Mouse (Mus musculus): ENCODE data around the gene Eif4a3.

DNA sequence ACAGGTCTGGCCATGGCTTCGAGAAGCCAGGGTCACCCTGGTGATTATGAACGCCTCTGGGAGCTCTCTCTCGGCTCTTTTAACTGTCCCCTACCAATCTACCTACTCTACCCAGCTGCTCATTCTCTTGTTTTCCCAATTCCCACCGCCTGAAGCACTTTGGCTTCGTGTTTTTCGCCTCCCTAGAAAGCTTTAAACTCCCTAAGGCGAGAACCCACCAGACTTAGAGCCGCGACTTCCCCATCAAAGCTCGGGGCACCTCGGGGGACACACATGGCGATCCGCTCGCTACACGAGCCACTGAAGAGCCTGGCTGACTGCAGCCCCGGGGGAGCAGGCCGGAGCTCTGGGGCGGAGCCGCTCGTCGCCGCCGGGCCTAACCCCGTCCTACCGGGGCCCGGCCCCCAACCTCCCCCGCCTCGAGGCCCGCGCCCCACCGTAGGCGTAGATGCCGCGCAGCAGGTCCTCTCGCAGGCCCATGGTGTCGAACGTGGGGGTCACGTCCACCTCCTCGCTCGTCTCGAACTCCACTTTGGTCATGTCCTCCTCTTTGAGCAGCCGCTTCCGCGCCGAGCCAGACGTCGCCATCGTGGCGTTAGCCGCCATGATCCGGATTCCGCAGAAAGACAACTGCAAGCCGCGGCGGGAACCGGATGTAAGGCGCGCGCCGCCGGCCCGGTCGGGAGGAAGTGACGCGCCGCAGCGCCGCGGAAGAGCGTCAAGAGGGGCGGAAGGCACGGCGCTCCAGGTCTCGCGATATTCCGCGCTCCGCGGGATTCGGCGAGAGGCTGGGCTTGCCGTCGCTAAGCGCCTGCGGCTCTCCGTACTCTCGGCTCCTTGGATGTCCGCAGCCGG is at the start of gene Eif4a3:
- peak; percentile 35; the same call in 1 of the 2 replicates for TF ChIP-seq ETS1 (IDR thresholded peaks at IDR 0.05; ENCODE audit: low read depth, low read length)
- no peak for TF ChIP-seq EP300 (IDR thresholded peaks at IDR 0.05; ENCODE audit: low read depth in 1 of 2, low read length in 2 of 2)
- no peak for TF ChIP-seq USF2 (IDR thresholded peaks at IDR 0.05; ENCODE audit: borderline replicate concordance in 1 of 2, insufficient read depth in 1 of 2, low read depth in 1 of 2, low read length in 2 of 2)
- TF ChIP-seq CTCF (IDR thresholded peaks at IDR 0.05 in 2 of 3, conservative IDR thresholded peaks at IDR 0.05 in 1 of 3; ENCODE audit: control insufficient read depth in 1 of 3, insufficient read depth in 1 of 3, low read depth in 2 of 3, low read length in 3 of 3, poor library complexity in 1 of 3, severe bottlenecking in 1 of 3), result no peak
- TF ChIP-seq ZNF384 (IDR thresholded peaks at IDR 0.05; ENCODE audit: low read depth, low read length), result no peak
- no peak for TF ChIP-seq MAZ (IDR thresholded peaks at IDR 0.05; ENCODE audit: low read depth, low read length)
- TF ChIP-seq JUND (IDR thresholded peaks at IDR 0.05; ENCODE audit: low read depth, low read length), result no peak
- TF ChIP-seq POLR2A (IDR thresholded peaks at IDR 0.05; ENCODE audit: control insufficient read depth in 1 of 2, insufficient read depth in 1 of 2, low read depth in 1 of 2, low read length in 2 of 2, poor library complexity in 1 of 2), result peak; percentile 89 to 92
- TF ChIP-seq CHD1 (IDR thresholded peaks at IDR 0.05; ENCODE audit: low read depth, low read length), result no peak
- peak; percentile 93 for TF ChIP-seq POLR2AphosphoS2 (IDR thresholded peaks at IDR 0.05; ENCODE audit: low read length)
- TF ChIP-seq ZKSCAN1 (IDR thresholded peaks at IDR 0.05; ENCODE audit: low read depth, low read length), result no peak
- peak; percentile 97 for TF ChIP-seq HCFC1 (IDR thresholded peaks at IDR 0.05; ENCODE audit: low read depth, low read length)
- peak; percentile 93 for TF ChIP-seq ZMIZ1 (IDR thresholded peaks at IDR 0.05; ENCODE audit: low read depth, low read length)
- no peak for TF ChIP-seq GATA1 (IDR thresholded peaks at IDR 0.05; ENCODE audit: low read depth, low read length)
